Mouse (Mus musculus) urinary bladder, postnatal 36 days (tissue): ENCODE measurements at regions not wholly inside any gene's neighbourhood (a gene's known extent, or its start where the extent isn't known, plus 50 kb on each side); places are given as distances from the start of the nearest gene placed in this dataset.

ENCODE experiments used
- DNase-seq, 2 experiments: peaks; one replicate each; pipeline ENCODE4 v3.0.0; 2022; ENCODE audit warnings: low spot score in 2 of 2, mixed read lengths in 1 of 2

DNA sequence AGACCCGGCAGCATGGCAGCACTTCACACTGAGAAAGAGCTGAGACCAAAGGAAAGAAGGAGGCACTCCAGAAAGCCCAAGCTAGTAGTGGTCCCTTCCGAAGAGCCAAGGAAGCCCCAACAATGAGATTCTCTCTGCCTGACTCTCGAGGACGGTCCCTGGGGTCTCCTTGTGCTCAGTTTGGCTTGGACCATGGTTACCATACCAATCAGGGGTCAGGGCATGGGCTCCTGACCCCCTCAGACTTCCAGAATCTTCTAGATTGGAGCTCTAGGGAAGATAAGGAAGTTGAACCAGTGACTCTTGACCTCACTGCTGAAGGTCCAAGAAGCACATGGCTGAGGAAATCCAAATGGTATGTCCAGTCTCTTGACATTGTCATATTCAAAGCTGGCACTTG lies 53.0 kb upstream of the Cplx2 start:
- no peak for DNase-seq

DNA sequence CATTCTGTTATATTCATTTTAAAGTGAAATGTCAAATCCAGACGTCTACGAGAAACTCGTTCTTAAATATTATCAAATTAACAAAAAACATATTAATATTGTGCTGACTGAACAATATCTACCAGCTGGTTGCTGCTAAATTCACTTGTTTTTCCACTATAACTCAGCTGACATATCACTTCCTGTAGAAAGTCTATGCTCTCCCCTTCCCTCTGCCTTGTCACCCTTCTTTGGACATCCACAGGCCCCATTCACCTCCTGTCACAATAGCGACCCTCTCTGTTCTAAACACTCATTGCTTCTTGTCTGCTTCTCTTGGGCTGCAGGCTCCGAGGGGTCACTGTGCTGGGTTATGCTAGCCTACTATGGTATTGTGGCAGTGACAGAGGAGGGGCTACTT lies 52.5 kb upstream of the Cplx2 start:
- DNase-seq: no peak

DNA sequence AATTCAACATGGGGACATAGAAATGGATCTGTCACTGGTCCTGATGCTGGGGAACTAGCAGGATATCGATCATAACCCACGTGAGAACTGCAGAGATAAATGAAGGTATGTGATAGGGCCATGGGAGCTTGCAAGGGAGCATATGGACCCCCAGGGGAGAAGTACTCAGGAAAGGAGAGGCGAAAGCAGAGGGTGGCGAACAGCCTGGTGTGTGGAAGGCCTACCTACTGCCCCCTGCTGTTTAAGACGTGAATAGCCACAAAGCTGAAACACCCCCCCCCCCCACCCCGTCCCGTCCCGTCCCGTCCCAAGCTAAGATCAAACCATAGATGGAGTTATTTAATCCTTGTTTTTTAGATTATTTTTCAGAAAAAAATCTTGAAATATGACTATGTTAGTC lies 50.9 kb upstream of the Cplx2 start:
- no peak for DNase-seq

DNA sequence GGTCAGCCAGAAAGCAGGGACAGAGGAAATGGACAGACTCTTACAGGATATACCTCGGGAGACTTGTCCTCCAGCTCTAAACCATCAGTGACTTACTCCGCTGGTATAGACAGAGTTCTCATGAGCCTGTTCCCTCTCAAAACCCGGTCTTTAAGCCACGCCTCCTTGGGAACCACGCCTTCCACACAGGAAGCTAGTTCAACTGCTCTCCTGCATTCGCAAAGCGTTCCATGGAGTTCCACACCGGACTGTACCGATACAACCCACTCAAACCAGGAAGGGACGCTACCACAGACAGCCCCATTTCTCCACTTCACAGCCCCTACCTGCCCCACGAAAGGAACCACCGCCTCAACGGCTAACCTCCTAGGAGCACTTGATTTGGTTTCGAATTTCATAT lies 50.1 kb upstream of the Cplx2 start:
- no peak for DNase-seq
